Mouse (Mus musculus) liver, adult 2 months (tissue): Measurements from ENCODE around the gene Dedd2.

Source experiments
- CTCF ChIP-seq: fragments of 200-500 bp; IDR thresholded peaks from 2 replicates; pipeline ENCODE4 v1.5.1; 2011; ENCODE audit warnings: low read depth, low read length, control low read depth
- POLR2A ChIP-seq: fragments of 200-500 bp; IDR thresholded peaks from 2 replicates; pipeline ENCODE4 v1.6.1; 2011; ENCODE audit warnings: low read length, control low read depth; ENCODE audit not compliant: insufficient read depth; ENCODE audit errors: extremely low read depth

GRCm38 (mm10) chr7:25178317-25178716 lies 42.1 kb downstream of the Dedd2 start:
- TF ChIP-seq CTCF (no peak), POLR2A (no peak)
